Mouse (Mus musculus): ENCODE data around the gene Lsm10.

GRCm38 (mm10) chr4:126083021-126083420 is 13.4 kb upstream of the Lsm10 start:
- TF ChIP-seq CTCF (IDR thresholded peaks at IDR 0.05; ENCODE audit: low read depth, low read length) (no peak), TAL1 (conservative IDR thresholded peaks at IDR 0.05; ENCODE audit: low read depth, low read length) (no peak)
